10 mouse cellular contexts compared by ENCODE assay signal in genomic region chr16:31412321-31412720, GRCm38 (mm10). TPM values are rescaled to one million over a fixed set of nuclear protein-coding genes. Genes with fewer than 3 reads are reported as not detected.
DNase-seq lines count a peak whose midpoint lies in the region; ATAC-seq and TF ChIP-seq lines count a peak whose summit lies in the region.
"Had no signal": no experiment of that assay in that cellular context is flagged by ENCODE, and none has a peak within 500 bp of the region (broad histone marks: within the 10 kb centered on the region; RNA-seq: fewer than 3 reads in every experiment).

No protein-coding gene starts in this region.

- H3K4me3 ChIP-seq in intestine, embryonic 14.5 days (ENCODE audit: low read depth, low read length): no peak overlapping the region
- no peak overlapping the region for H3K4me3 ChIP-seq in intestine, embryonic 16.5 days (ENCODE audit: low read length)
- no peak overlapping the region for H3K4me3 ChIP-seq in liver, postnatal 0 days (ENCODE audit: low read depth, low read length)
- H3K4me3 ChIP-seq in thymus, adult 2 months (ENCODE audit: control insufficient read depth, insufficient read depth, low read length): no peak overlapping the region
- H3K4me3 ChIP-seq: forebrain, embryonic 15.5 days had no signal

- WGBS in intestine, embryonic 14.5 days: 80% methylated on average over 14 of the region's 14 CpGs
- WGBS in intestine, embryonic 16.5 days: 77% methylated on average over 14 of the region's 14 CpGs
- WGBS in liver, postnatal 0 days (ENCODE audit: insufficient replicate concordance): 56% methylated on average over 14 of the region's 14 CpGs
- WGBS in thymus, adult 2 months: 91% methylated on average over 14 of the region's 14 CpGs

- no peak overlapping the region for H3K4me2 ChIP-seq in intestine, embryonic 14.5 days (ENCODE audit: low read length)
- H3K4me2 ChIP-seq in intestine, embryonic 16.5 days (ENCODE audit: low read depth, low read length): no peak overlapping the region
- H3K4me2 ChIP-seq in liver, postnatal 0 days (ENCODE audit: low read depth, low read length): no peak overlapping the region
- H3K4me2 ChIP-seq: forebrain, embryonic 15.5 days had no signal

- H3K27me3 ChIP-seq in intestine, embryonic 14.5 days (replicated peaks; ENCODE audit: control insufficient read depth, insufficient read depth, low read length): no peaks in the 10 kb centered on the region
- H3K27me3 ChIP-seq in intestine, embryonic 16.5 days (replicated peaks; ENCODE audit: control insufficient read depth, insufficient read depth, low read length): no peaks in the 10 kb centered on the region
- H3K27me3 ChIP-seq in liver, postnatal 0 days (ENCODE audit: insufficient read depth, low read length): no peaks in the 10 kb centered on the region
- no peaks in the 10 kb centered on the region for H3K27me3 ChIP-seq in thymus, adult 2 months (ENCODE audit: control insufficient read depth, insufficient read depth, low read length)
- H3K27me3 ChIP-seq: forebrain, embryonic 15.5 days had no signal

- H3K9me3 ChIP-seq in intestine, embryonic 14.5 days (ENCODE audit: control insufficient read depth, low read length): no peaks in the 10 kb centered on the region
- H3K9me3 ChIP-seq in intestine, embryonic 16.5 days (ENCODE audit: control insufficient read depth, low read length): no peaks in the 10 kb centered on the region
- peaks cover 4% of the 10 kb centered on the region; the same call in 1 of the 2 replicates for H3K9me3 ChIP-seq in liver, postnatal 0 days (ENCODE audit: low read length)
- H3K9me3 ChIP-seq: forebrain, embryonic 15.5 days had no signal

- no peaks in the 10 kb centered on the region for H3K4me1 ChIP-seq in intestine, embryonic 14.5 days (replicated peaks; ENCODE audit: control insufficient read depth, insufficient read depth, low read length)
- peaks cover 2% of the 10 kb centered on the region; the same call in 1 of the 2 replicates for H3K4me1 ChIP-seq in intestine, embryonic 16.5 days (ENCODE audit: control insufficient read depth, insufficient read depth, low read length)
- H3K4me1 ChIP-seq in liver, postnatal 0 days (ENCODE audit: insufficient read depth): no peaks in the 10 kb centered on the region
- no peaks in the 10 kb centered on the region for H3K4me1 ChIP-seq in thymus, adult 2 months (replicated peaks; ENCODE audit: control insufficient read depth, insufficient read depth, low read length)
- H3K4me1 ChIP-seq: forebrain, embryonic 15.5 days had no signal

- no peak overlapping the region for H3K9ac ChIP-seq in intestine, embryonic 14.5 days (ENCODE audit: low read length)
- H3K9ac ChIP-seq in intestine, embryonic 16.5 days (ENCODE audit: low read depth, low read length): no peak overlapping the region
- H3K9ac ChIP-seq in liver, postnatal 0 days (replicated peaks): no peak overlapping the region
- H3K9ac ChIP-seq: forebrain, embryonic 15.5 days had no signal

- no peak for ATAC-seq in intestine, embryonic 14.5 days (replicated peaks; ENCODE audit: low FRiP score, low TSS enrichment, low read depth)
- no peak for ATAC-seq in intestine, embryonic 16.5 days
- ATAC-seq in liver, postnatal 0 days: peak; percentile 94
- ATAC-seq: forebrain, embryonic 15.5 days had no signal

- H3K27ac ChIP-seq in intestine, embryonic 14.5 days (ENCODE audit: low read depth): no peak overlapping the region
- H3K27ac ChIP-seq in intestine, embryonic 16.5 days (ENCODE audit: low read length): no peak overlapping the region
- peak overlapping the region; percentile 78 for H3K27ac ChIP-seq in liver, postnatal 0 days (ENCODE audit: low read depth)
- H3K27ac ChIP-seq in thymus, adult 2 months (ENCODE audit: control insufficient read depth, insufficient read depth, low read length): no peak overlapping the region
- H3K27ac ChIP-seq: forebrain, embryonic 15.5 days had no signal

- DNase-seq in intestine, embryonic 14.5 days (ENCODE audit: low spot score): peak; percentile 43
- DNase-seq in MN1 (ENCODE audit: low spot score): peak; percentile 64
- DNase-seq in gastrocnemius, postnatal 14 days: peak; percentile 73
- peak; percentile 79 for DNase-seq in liver, postnatal 0 days
- no peak for DNase-seq in thymus, adult 2 months
- DNase-seq in layer of hippocampus, adult 8-10 months (ENCODE audit: low spot score in 2 of 2): no peak
- DNase-seq in layer of hippocampus, adult 18-20 months (ENCODE audit: low spot score in 2 of 2): no peak
- DNase-seq: cerebellum, adult 11-12 months had no signal

- TF ChIP-seq EP300 in liver, postnatal 0 days (IDR thresholded peaks at IDR 0.05; ENCODE audit: low read depth): no peak

- no peak for TF ChIP-seq POLR2A in thymus, adult 2 months (IDR thresholded peaks at IDR 0.05; ENCODE audit: control insufficient read depth, extremely low read depth, insufficient read depth, low read length, poor library complexity)

- intact Hi-C loops in gastrocnemius, postnatal 14 days (cut with DNase I; ENCODE audit: low total_unique reads): no loop called here

- no peaks in the 10 kb centered on the region for H3K36me3 ChIP-seq in intestine, embryonic 14.5 days (ENCODE audit: control insufficient read depth, insufficient read depth, low read length)
- no peaks in the 10 kb centered on the region for H3K36me3 ChIP-seq in intestine, embryonic 16.5 days (ENCODE audit: control insufficient read depth, insufficient read depth, low read length)
- H3K36me3 ChIP-seq in liver, postnatal 0 days (replicated peaks; ENCODE audit: insufficient read depth, low read length): no peaks in the 10 kb centered on the region
- H3K36me3 ChIP-seq in thymus, adult 2 months (ENCODE audit: control insufficient read depth, insufficient read depth, low read length): no peaks in the 10 kb centered on the region
- H3K36me3 ChIP-seq: forebrain, embryonic 15.5 days had no signal

- no peak for TF ChIP-seq CTCF in liver, postnatal 0 days (IDR thresholded peaks at IDR 0.05; ENCODE audit: low read depth)
- TF ChIP-seq CTCF in thymus, adult 2 months (IDR thresholded peaks at IDR 0.05; ENCODE audit: borderline replicate concordance, control insufficient read depth, extremely low read depth, insufficient read depth, low read length, poor library complexity): no peak

RNA-seq across cellular contexts. Expression of gene Bdh1, which starts 9.8 kb away (rescaled TPM):
- polyA plus RNA-seq in intestine, embryonic 14.5 days (2014; fragmentation: Nextera tagmentation; extraction: Ambion mirVana): 55.6 and 68.3 TPM in 2 replicates
- 272 and 331 TPM in 2 replicates for polyA plus RNA-seq in intestine, embryonic 16.5 days (2015; fragmentation: Nextera tagmentation; extraction: Ambion mirVana)
- total RNA-seq in gastrocnemius, postnatal 14 days (2021): under 1 TPM; 0.29 to 0.57 TPM
- polyA plus RNA-seq in liver, postnatal 0 days (2015; fragmentation: Nextera tagmentation; extraction: Ambion mirVana): 208 and 246 TPM in 2 replicates
- 59.4 and 78.8 TPM in 2 replicates for polyA plus RNA-seq in thymus, adult 2 months (2012; rRNA removed)
- 100 to 1,000 TPM in 2 of 4 experiments, 10 to 100 TPM in 2; 71.2 to 114 (median 102) TPM for total RNA-seq in layer of hippocampus, adult 8-10 months (2022)
- total RNA-seq in layer of hippocampus, adult 18-20 months (2021): 100 to 1,000 TPM in 1 of 2 experiments, 10 to 100 TPM in 1; 90.0 to 103 TPM

Comparison
In these comparisons a context has a peak if more than half of its experiments do, and no peak if none do; other contexts are left out.
1. DNase-seq: peak in intestine, embryonic 14.5 days (single experiment), MN1 (single experiment), gastrocnemius, postnatal 14 days (single experiment) and liver, postnatal 0 days (single experiment); none in thymus, adult 2 months (single experiment), layer of hippocampus, adult 8-10 months (0 of 2) and layer of hippocampus, adult 18-20 months (0 of 2).